Mouse (Mus musculus) MEL (cell line): ENCODE results near the gene Scaf11.

Experiments
- CHD2 ChIP-seq: IDR thresholded peaks from 2 replicates; pipeline ENCODE4 v1.6.1; 2011; ENCODE audit warnings: low read length, improper control_type of control experiment
- CTCF ChIP-seq, 3 experiments: IDR thresholded peaks in 2 of 3; conservative IDR thresholded peaks in 1 of 3; 2 replicates each; pipeline ENCODE4 v1.5.1; 2011 to 2012; ENCODE audit warnings: low read length in 3 of 3, low read depth in 2 of 3, mild to moderate bottlenecking in 2 of 3, improper control_type of control experiment in 1 of 3, inconsistent platforms in 1 of 3, mixed read lengths in 1 of 3, moderate library complexity in 1 of 3; ENCODE audit not compliant: control insufficient read depth in 1 of 3, insufficient read depth in 1 of 3, poor library complexity in 1 of 3, severe bottlenecking in 1 of 3
- EP300 ChIP-seq, 2 experiments: IDR thresholded peaks; 2 replicates each; pipeline ENCODE4 v1.6.1; 2011; ENCODE audit warnings: improper control_type of control experiment in 2 of 2, low read length in 2 of 2, low read depth in 1 of 2, mild to moderate bottlenecking in 1 of 2
- MAFK ChIP-seq: IDR thresholded peaks from 2 replicates; pipeline ENCODE4 v1.6.1; 2011; ENCODE audit warnings: low read depth, mild to moderate bottlenecking, low read length, improper control_type of control experiment, borderline replicate concordance
- MAX ChIP-seq: IDR thresholded peaks from 2 replicates; pipeline ENCODE4 v1.6.1; 2011; ENCODE audit warnings: low read length, improper control_type of control experiment
- MYC ChIP-seq: IDR thresholded peaks from 2 replicates; pipeline ENCODE4 v1.6.1; 2011; ENCODE audit warnings: low read depth, mild to moderate bottlenecking, low read length, improper control_type of control experiment, moderate library complexity
- POLR2A ChIP-seq, 2 experiments: IDR thresholded peaks; 2 replicates each; pipeline ENCODE4 v1.6.1; 2011 to 2012; ENCODE audit warnings: low read length in 2 of 2, mild to moderate bottlenecking in 2 of 2, control low read depth in 1 of 2, improper control_type of control experiment in 1 of 2, low read depth in 1 of 2, moderate library complexity in 1 of 2; ENCODE audit not compliant: control insufficient read depth in 1 of 2, insufficient read depth in 1 of 2, poor library complexity in 1 of 2
- POLR2AphosphoS2 ChIP-seq: IDR thresholded peaks from 2 replicates; pipeline ENCODE4 v1.6.1; 2011; ENCODE audit warnings: low read length, improper control_type of control experiment
- RCOR1 ChIP-seq: IDR thresholded peaks from 2 replicates; pipeline ENCODE4 v1.6.1; 2012; ENCODE audit warnings: low read depth, mild to moderate bottlenecking, inconsistent platforms, low read length, improper control_type of control experiment
- TBP ChIP-seq: IDR thresholded peaks from 2 replicates; pipeline ENCODE4 v1.8.0; 2011; ENCODE audit warnings: low read depth, low read length, improper control_type of control experiment
- TCF12 ChIP-seq: IDR thresholded peaks from 2 replicates; pipeline ENCODE4 v1.6.1; 2014; ENCODE audit warnings: low read depth, mild to moderate bottlenecking, inconsistent platforms, low read length, improper control_type of control experiment, moderate library complexity
- ZC3H11A ChIP-seq: IDR thresholded peaks from 2 replicates; pipeline ENCODE4 v1.6.1; 2012; ENCODE audit warnings: low read depth, mild to moderate bottlenecking, inconsistent platforms, low read length, improper control_type of control experiment

- TF ChIP-seq EP300 (IDR thresholded peaks at IDR 0.05; ENCODE audit: low read depth in 1 of 2, low read length in 2 of 2) (0 out of 4 replicates have a peak, but pooled peaks of 1 of the 2 experiments have one; percentile 4), RCOR1 (peak; percentile 31; the same call in 1 of the 2 replicates), CTCF (IDR thresholded peaks at IDR 0.05 in 2 of 3, conservative IDR thresholded peaks at IDR 0.05 in 1 of 3; ENCODE audit: control insufficient read depth in 1 of 3, insufficient read depth in 1 of 3, low read depth in 2 of 3, low read length in 3 of 3, poor library complexity in 1 of 3, severe bottlenecking in 1 of 3) (no peak), POLR2A (IDR thresholded peaks at IDR 0.05; ENCODE audit: control insufficient read depth in 1 of 2, insufficient read depth in 1 of 2, low read depth in 1 of 2, low read length in 2 of 2, poor library complexity in 1 of 2) (peak in 1 of 2 experiments; percentile 36; a peak in 1 of 4 replicates), CHD2 (no peak), POLR2AphosphoS2 (no peak), ZC3H11A (no peak), MYC (0 out of 2 replicates have a peak, but pooled peaks have one; percentile 56), MAFK (no peak), MAX (peak; percentile 71), TBP (peak; percentile 53), TCF12 (peak; percentile 35; the same call in 1 of the 2 replicates)
Measured at GRCm38 (mm10) chr15:96459741-96460450, 747 bp downstream of the Scaf11 start.
